Mouse (Mus musculus): ENCODE measurements around the gene Prkd3.

The Prkd3 gene

GRCm38 (mm10) chr17:78999745-79000270, 20.8 kb downstream of the Prkd3 start:
- no peak for DNase-seq

- DNase-seq, result no peak
These were observed 21.4 kb downstream of the Prkd3 start for GRCm38 (mm10) chr17:78999189-78999588.

- no peak for DNase-seq
These were observed 22.5 kb downstream of the Prkd3 start for GRCm38 (mm10) chr17:78998130-78998529.

- DNase-seq, result no peak
These were observed 25.4 kb downstream of the Prkd3 start for GRCm38 (mm10) chr17:78994931-78995820.

GRCm38 (mm10) chr17:78994382-78994781, 26.2 kb downstream of the Prkd3 start:
- DNase-seq, result no peak

GRCm38 (mm10) chr17:78993670-78994069, 26.9 kb downstream of the Prkd3 start:
- DNase-seq, result no peak

GRCm38 (mm10) chr17:78992303-78993027, 28.2 kb downstream of the Prkd3 start:
- no peak for DNase-seq

- DNase-seq, result no peak
These were observed 29.1 kb downstream of the Prkd3 start for GRCm38 (mm10) chr17:78991549-78991948.

- DNase-seq, result no peak
These were observed 31.6 kb downstream of the Prkd3 start for GRCm38 (mm10) chr17:78989015-78989414.

- no peak for DNase-seq
These were observed 36.9 kb downstream of the Prkd3 start for GRCm38 (mm10) chr17:78983736-78984135.

GRCm38 (mm10) chr17:78983166-78983565, 37.5 kb downstream of the Prkd3 start:
- no peak for DNase-seq

- DNase-seq, result no peak
These were observed 52.1 kb downstream of the Prkd3 start for GRCm38 (mm10) chr17:78968500-78968899.

GRCm38 (mm10) chr17:78966092-78966883, 54.3 kb downstream of the Prkd3 start:
- no peak for DNase-seq

- no peak for DNase-seq
These were observed 56.2 kb downstream of the Prkd3 start for GRCm38 (mm10) chr17:78964387-78964786.

- no peak for DNase-seq
These were observed 61.1 kb downstream of the Prkd3 start for GRCm38 (mm10) chr17:78959473-78959872.

- no peak for DNase-seq
These were observed 67.4 kb downstream of the Prkd3 start for GRCm38 (mm10) chr17:78953240-78953639.

- no peak for DNase-seq
These were observed 68.5 kb downstream of the Prkd3 start for GRCm38 (mm10) chr17:78952070-78952469.

GRCm38 (mm10) chr17:78951225-78951624, 69.4 kb downstream of the Prkd3 start:
- DNase-seq, result no peak

GRCm38 (mm10) chr17:78942579-78942978, 78.0 kb downstream of the Prkd3 start:
- DNase-seq, result no peak

- no peak for DNase-seq
These were observed 81.7 kb downstream of the Prkd3 start for GRCm38 (mm10) chr17:78938927-78939326.

GRCm38 (mm10) chr17:78937229-78937853, 83.3 kb downstream of the Prkd3 start:
- peak in 1 of 2 experiments; percentile 14 for DNase-seq

Measured in cerebellum, postnatal 36 days (tissue).